Mouse (Mus musculus) lung, embryonic 14.5 days (tissue): ENCODE results near the gene Fgfr2. TPM values are rescaled to one million over a fixed set of nuclear protein-coding genes. Genes with fewer than 3 reads are reported as not detected.
"Not testable (repeated sequence)": the region's sequence is repeated elsewhere in the genome, so short reads cannot be mapped to it uniquely, and the experiment has no call there.

Experiments
- ATAC-seq: fragments of 200-750 bp; cut with Nextera tagmentation; 2 replicates; pipeline ENCODE4 v1.8.0; 2017; ENCODE audit warnings: mild to moderate bottlenecking, moderate TSS enrichment, moderate library complexity; ENCODE audit not compliant: insufficient read depth
- DNase-seq: peaks from one replicate; pipeline ENCODE4 v3.0.0-alpha.2; 2015
- H3K27ac ChIP-seq: fragments of 300-500 bp; sonication (generic); 2 replicates; pipeline ENCODE4 v1.5.1; 2014; ENCODE audit warnings: low read depth, mild to moderate bottlenecking, moderate library complexity
- H3K27me3 ChIP-seq: fragments of 300-500 bp; sonication (generic); 2 replicates; pipeline ENCODE4 v1.6.1; 2014; ENCODE audit warnings: low read length, control low read depth; ENCODE audit not compliant: insufficient read depth
- H3K36me3 ChIP-seq: fragments of 300-500 bp; sonication (generic); 2 replicates; pipeline ENCODE4 v1.6.1; 2014; ENCODE audit warnings: control low read depth; ENCODE audit not compliant: insufficient read depth
- H3K4me1 ChIP-seq: fragments of 300-500 bp; sonication (generic); 2 replicates; pipeline ENCODE4 v1.6.1; 2014; ENCODE audit warnings: antibody characterized with exemption, control low read depth; ENCODE audit not compliant: insufficient read depth
- H3K4me2 ChIP-seq: fragments of 300-500 bp; sonication (generic); 2 replicates; pipeline ENCODE4 v1.6.1; 2014; ENCODE audit warnings: mild to moderate bottlenecking
- H3K4me3 ChIP-seq: fragments of 300-500 bp; sonication (generic); 2 replicates; pipeline ENCODE4 v1.5.1; 2014; ENCODE audit warnings: low read depth, low read length
- H3K9ac ChIP-seq: fragments of 300-500 bp; sonication (generic); 2 replicates; pipeline ENCODE4 v1.6.1; 2014
- H3K9me3 ChIP-seq: fragments of 300-500 bp; sonication (generic); 2 replicates; pipeline ENCODE4 v1.6.1; 2016; ENCODE audit warnings: low read depth, low read length, control low read depth
- CTCF ChIP-seq: IDR thresholded peaks from 2 replicates; pipeline ENCODE4 v1.5.1; 2016; ENCODE audit warnings: antibody characterized with exemption, low read depth
- whole genome bisulfite sequencing: fragments of 180-500 bp; shearing (Covaris S2); extraction: QIAGEN DNeasy Blood & Tissue Kit; methylation state at CpG from one replicate; pipeline ENCODE4 v1.1.7; 2014; 5-methylcytosine and 5-hydroxymethylcytosine counted together
- polyA plus RNA-seq: library from polyadenylated mRNA; unstranded; fragments of >200 nt; fragmentation: Nextera tagmentation; extraction: Ambion mirVana; gene quantifications from 2 replicates; pipeline ENCODE4 v1.2.1, GENCODE M21; 2014

Fgfr2 gene
- polyA plus RNA-seq, 1 experiment from 2014 or later = 179 TPM

DNA sequence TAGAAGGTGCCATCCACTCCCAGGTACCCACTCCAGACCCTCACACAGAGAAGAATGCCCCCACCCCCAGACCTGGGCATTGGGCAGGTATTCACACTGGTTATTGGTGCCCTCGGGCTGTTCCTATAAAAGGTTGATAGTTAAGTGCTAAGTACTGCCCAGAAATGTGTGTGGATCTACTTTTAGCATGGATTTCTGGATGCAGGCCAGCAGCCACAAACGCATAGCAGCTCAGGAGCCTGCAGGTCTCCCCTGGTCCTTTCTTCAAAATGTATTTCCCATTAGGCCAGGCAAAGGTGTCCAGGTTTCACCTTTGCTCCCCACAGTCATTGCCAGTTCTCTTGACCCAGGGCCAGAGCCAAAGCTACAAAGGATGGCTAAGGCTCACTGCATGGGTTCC is 614.0 kb downstream of the Fgfr2 start:
- no peaks in the 10 kb centered on the region for H3K27me3 ChIP-seq
- H3K27ac ChIP-seq = no peak overlapping the region
- no peak overlapping the region for H3K4me3 ChIP-seq
- no peak for TF ChIP-seq CTCF
- ATAC-seq (no peak), DNase-seq (no peak)
- H3K9me3 ChIP-seq = no peaks in the 10 kb centered on the region
- H3K4me1 ChIP-seq = no peaks in the 10 kb centered on the region
- no peak overlapping the region for H3K4me2 ChIP-seq
- WGBS = 58% methylated on average over 2 of the region's 2 CpGs
- H3K36me3 ChIP-seq = no peaks in the 10 kb centered on the region
- no peak overlapping the region for H3K9ac ChIP-seq

- Histone ChIP-seq H3K36me3 (no peaks in the 10 kb centered on the region), H3K4me1 (no peaks in the 10 kb centered on the region), H3K9me3 (no peaks in the 10 kb centered on the region), H3K4me3 (no peak overlapping the region), H3K4me2 (no peak overlapping the region), H3K9ac (no peak overlapping the region), H3K27me3 (no peaks in the 10 kb centered on the region), H3K27ac (no peak overlapping the region)
- peak; percentile 59 for DNase-seq
- WGBS = 43% methylated on average over 4 of the region's 4 CpGs
- TF ChIP-seq CTCF = peak; percentile 46
- no peak for ATAC-seq
Measured at GRCm38 (mm10) chr7:132507361-132507760, 615.8 kb downstream of the Fgfr2 start.

GRCm38 (mm10) chr7:132506226-132506625 is 616.9 kb downstream of the Fgfr2 start:
- Histone ChIP-seq H3K9ac (no peak overlapping the region), H3K4me1 (no peaks in the 10 kb centered on the region), H3K4me3 (no peak overlapping the region), H3K9me3 (no peaks in the 10 kb centered on the region), H3K36me3 (no peaks in the 10 kb centered on the region), H3K27me3 (no peaks in the 10 kb centered on the region), H3K4me2 (no peak overlapping the region), H3K27ac (no peak overlapping the region)
- 30% methylated on average over 5 of the region's 5 CpGs for WGBS
- peak; percentile 11 for DNase-seq
- no peak for ATAC-seq
- no peak for TF ChIP-seq CTCF

DNA sequence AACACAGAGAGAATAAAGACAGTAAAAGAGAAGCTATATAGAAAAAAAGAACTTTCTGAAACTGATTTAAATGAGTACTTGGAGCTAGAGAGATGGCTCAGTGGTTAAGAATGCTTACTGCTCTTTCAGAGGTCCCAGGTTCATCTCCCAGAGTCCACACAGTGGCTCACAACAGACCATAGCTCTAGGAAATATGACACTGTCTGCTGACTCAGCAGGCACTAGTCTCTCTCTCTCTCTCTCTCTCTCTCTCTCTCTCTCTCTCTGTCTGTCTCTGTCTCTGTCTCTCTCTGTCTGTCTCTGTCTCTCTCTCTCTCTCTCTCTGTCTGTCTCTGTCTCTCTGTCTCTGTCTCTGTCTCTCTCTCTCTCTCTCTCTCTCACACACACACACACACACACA is 620.7 kb downstream of the Fgfr2 start:
- not testable (repeated sequence) for H3K9me3 ChIP-seq, H3K36me3 ChIP-seq, H3K4me2 ChIP-seq, H3K27me3 ChIP-seq, DNase-seq, H3K27ac ChIP-seq, H3K9ac ChIP-seq, ATAC-seq, H3K4me1 ChIP-seq, H3K4me3 ChIP-seq

DNA sequence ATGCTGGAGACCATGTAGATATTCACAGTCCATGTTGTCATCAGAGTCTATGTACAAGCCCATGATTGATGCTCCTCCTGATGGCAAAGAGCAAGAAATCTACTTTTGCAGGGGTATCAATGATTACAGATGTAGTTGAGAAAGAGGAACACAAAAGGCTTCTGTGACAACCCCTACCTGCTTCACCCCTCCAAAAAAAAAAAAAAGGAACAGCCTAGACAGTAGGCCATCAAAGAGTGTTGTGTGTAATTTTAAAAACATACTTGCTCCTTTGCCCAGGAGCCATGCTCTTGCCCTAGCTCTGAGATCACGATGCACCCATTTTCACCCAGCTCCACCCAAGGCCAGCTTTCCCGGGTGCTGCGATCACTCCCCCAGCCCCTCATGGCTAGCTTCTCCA is 626.0 kb downstream of the Fgfr2 start:
- Histone ChIP-seq H3K4me2 (no peak overlapping the region), H3K27ac (no peak overlapping the region), H3K9me3 (no peaks in the 10 kb centered on the region), H3K27me3 (no peaks in the 10 kb centered on the region), H3K36me3 (no peaks in the 10 kb centered on the region), H3K9ac (no peak overlapping the region), H3K4me1 (0 out of 2 replicates have a peak, but pooled peaks cover 2% of the 10 kb centered on the region), H3K4me3 (no peak overlapping the region)
- ATAC-seq (no peak), DNase-seq (no peak)
- WGBS = 93% methylated on average over 3 of the region's 3 CpGs
- no peak for TF ChIP-seq CTCF

- H3K4me1 ChIP-seq = 0 out of 2 replicates have a peak, but pooled peaks cover 2% of the 10 kb centered on the region
- H3K4me3 ChIP-seq = no peak overlapping the region
- no peak for TF ChIP-seq CTCF
- ATAC-seq (no peak), DNase-seq (no peak)
- H3K9ac ChIP-seq = no peak overlapping the region
- no peaks in the 10 kb centered on the region for H3K36me3 ChIP-seq
- H3K4me2 ChIP-seq = no peak overlapping the region
- H3K27me3 ChIP-seq = no peaks in the 10 kb centered on the region
- H3K9me3 ChIP-seq = no peaks in the 10 kb centered on the region
- no peak overlapping the region for H3K27ac ChIP-seq
- WGBS = 34% methylated on average over 4 of the region's 4 CpGs
Measured at GRCm38 (mm10) chr7:132494263-132494662, 628.9 kb downstream of the Fgfr2 start.

DNA sequence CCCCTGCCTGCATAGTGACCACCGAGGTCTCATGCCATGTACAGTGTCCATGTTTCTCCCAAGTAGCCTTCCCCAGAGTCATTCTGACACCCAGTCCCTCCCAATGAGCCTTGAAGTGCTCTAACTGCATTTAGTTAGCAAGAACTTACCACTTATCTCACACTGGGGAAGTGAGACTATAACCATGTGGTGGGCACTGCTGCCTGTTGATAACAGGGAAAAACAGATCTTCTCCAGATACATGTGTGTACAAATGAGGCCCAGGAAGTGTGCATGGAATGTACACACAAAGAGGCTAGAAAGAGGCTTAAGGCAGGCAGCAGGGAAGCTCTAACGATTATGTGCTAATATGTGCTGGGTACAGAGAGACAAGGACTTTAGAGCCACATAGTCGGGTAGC is 629.5 kb downstream of the Fgfr2 start:
- no peaks in the 10 kb centered on the region for H3K36me3 ChIP-seq

DNA sequence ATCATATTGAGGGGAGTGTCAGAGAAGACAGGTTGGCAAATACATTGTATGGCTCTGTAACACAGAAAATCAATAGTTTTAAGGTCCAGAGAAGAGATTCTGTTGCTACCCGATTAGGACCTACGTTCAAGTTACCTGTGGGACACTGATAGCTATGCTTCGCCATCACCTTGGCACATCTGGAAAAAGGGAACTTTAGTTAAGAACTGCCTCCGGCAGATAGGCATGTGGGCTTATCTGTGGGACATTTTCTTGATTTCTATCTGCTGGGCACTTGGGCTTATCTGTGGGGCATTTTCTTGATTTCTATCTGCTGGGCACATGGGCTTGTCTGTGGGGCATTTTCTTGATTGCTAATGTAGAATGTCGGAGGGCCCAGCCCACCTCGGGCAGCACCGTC is 631.2 kb downstream of the Fgfr2 start:
- TF ChIP-seq CTCF = no peak
- Histone ChIP-seq H3K4me1 (0 out of 2 replicates have a peak, but pooled peaks cover 2% of the 10 kb centered on the region), H3K36me3 (no peaks in the 10 kb centered on the region), H3K27ac (no peak overlapping the region), H3K27me3 (no peaks in the 10 kb centered on the region), H3K9ac (no peak overlapping the region), H3K9me3 (no peaks in the 10 kb centered on the region), H3K4me3 (no peak overlapping the region), H3K4me2 (no peak overlapping the region)
- no peak for ATAC-seq
- 86% methylated on average over 7 of the region's 7 CpGs for WGBS
- DNase-seq = no peak

More for the DNA sequence above, 629.5 kb downstream of the Fgfr2 start:
- no peak for DNase-seq
- Histone ChIP-seq H3K4me2 (no peak overlapping the region), H3K27me3 (no peaks in the 10 kb centered on the region), H3K4me3 (no peak overlapping the region), H3K9ac (no peak overlapping the region), H3K9me3 (no peaks in the 10 kb centered on the region), H3K27ac (no peak overlapping the region), H3K4me1 (0 out of 2 replicates have a peak, but pooled peaks cover 2% of the 10 kb centered on the region)
- no peak for ATAC-seq
- TF ChIP-seq CTCF = no peak
- 61% methylated on average over 3 of the region's 3 CpGs for WGBS
